ENCODE assay signal across 9 mouse cellular contexts in genomic region chr1:155281003-155281793, GRCm38 (mm10). TPM values are rescaled to one million over a fixed set of nuclear protein-coding genes. Genes with fewer than 3 reads are reported as not detected.
DNase-seq lines count a peak whose midpoint lies in the region; ATAC-seq and TF ChIP-seq lines count a peak whose summit lies in the region.
"Had no signal": no experiment of that assay in that cellular context is flagged by ENCODE, and none has a peak within 500 bp of the region (broad histone marks: within the 10 kb centered on the region; RNA-seq: fewer than 3 reads in every experiment).

No protein-coding gene starts in this region.

- no peaks in the 10 kb centered on the region for H3K9me3 ChIP-seq in midbrain, embryonic 11.5 days (ENCODE audit: control insufficient read depth, low read length)

- no peaks in the 10 kb centered on the region for H3K4me1 ChIP-seq in midbrain, embryonic 11.5 days (ENCODE audit: control insufficient read depth, insufficient read depth, low read length)
- peaks cover 3% of the 10 kb centered on the region for H3K4me1 ChIP-seq in small intestine, adult 2 months (ENCODE audit: control insufficient read depth, insufficient read depth, insufficient read length, low read length)

- no peaks in the 10 kb centered on the region for H3K27me3 ChIP-seq in midbrain, embryonic 11.5 days (ENCODE audit: control insufficient read depth, insufficient read depth, low read length)
- H3K27me3 ChIP-seq in small intestine, adult 2 months (ENCODE audit: control insufficient read depth, insufficient read depth, low read length), result no peaks in the 10 kb centered on the region

- ATAC-seq in midbrain, embryonic 11.5 days (ENCODE audit: low FRiP score), result peak; percentile 87

- H3K9ac ChIP-seq in midbrain, embryonic 11.5 days (ENCODE audit: low read length), result peak overlapping the region; percentile 9; the same call in 1 of the 2 replicates

- H3K27ac ChIP-seq in midbrain, embryonic 11.5 days (ENCODE audit: low read depth, low read length), result no peak overlapping the region
- no peak overlapping the region for H3K27ac ChIP-seq in small intestine, adult 2 months (ENCODE audit: insufficient read depth, low read depth, low read length)

- TF ChIP-seq CTCF in small intestine, adult 2 months (IDR thresholded peaks at IDR 0.05; ENCODE audit: extremely low read depth, insufficient read length, insufficient replicate concordance, low read depth, low read length), result peak; percentile 65; the same call in 1 of the 2 replicates

- no peak overlapping the region for H3K4me2 ChIP-seq in midbrain, embryonic 11.5 days

- DNase-seq in A20 (ENCODE audit: low read depth, low spot score), result peak; percentile 73
- DNase-seq in adrenal gland, postnatal 10 days, result peak; percentile 79
- peak; percentile 76 for DNase-seq in embryo, embryonic 9.5 days (ENCODE audit: extremely low spot score)
- peak; percentile 46 to 63 for DNase-seq in gastrocnemius, postnatal 4 days (ENCODE audit: low spot score in 2 of 2)
- DNase-seq in kidney, adult 11 months, result peak; percentile 81
- peak; percentile 74 to 80 for DNase-seq in left cerebral cortex, postnatal 36 days (ENCODE audit: low spot score in 2 of 2)
- peak; percentile 94 for DNase-seq in midbrain, embryonic 11.5 days (ENCODE audit: low spot score, missing footprints)

- no peak overlapping the region for H3K4me3 ChIP-seq in midbrain, embryonic 11.5 days (ENCODE audit: low read depth, low read length)
- H3K4me3 ChIP-seq in small intestine, adult 2 months (ENCODE audit: low read depth, low read length), result no peak overlapping the region
- H3K4me3 ChIP-seq: erythroblast, embryonic 14.5 days had no signal

- WGBS in midbrain, embryonic 11.5 days, result 62% methylated on average over 18 of the region's 18 CpGs
- WGBS in small intestine, adult 2 months, result 70% methylated on average over 18 of the region's 18 CpGs

- peaks cover 3% of the 10 kb centered on the region; the same call in 1 of the 2 replicates for H3K36me3 ChIP-seq in midbrain, embryonic 11.5 days (ENCODE audit: control insufficient read depth, insufficient read depth, low read length)
- peaks cover 20% of the 10 kb centered on the region for H3K36me3 ChIP-seq in small intestine, adult 2 months (ENCODE audit: control insufficient read depth, insufficient read depth, low read length)

- intact Hi-C loops in left cerebral cortex, postnatal 36 days (cut with DNase I), result loop anchor here (2.0 to 5.0 kb wide), 4 partner anchors 44 to 254 kb away; no protein-coding TSS in a partner anchor

- no peak for TF ChIP-seq POLR2A in small intestine, adult 2 months (IDR thresholded peaks at IDR 0.05; ENCODE audit: low read depth, low read length)

RNA-seq across cellular contexts. Expression of gene BC034090, which starts 37.0 kb away (rescaled TPM):
- total RNA-seq in adrenal gland, postnatal 10 days (2021), result 10 to 100 TPM; 22.3 to 26.2 TPM
- 10 to 100 TPM; 18.4 to 23.4 TPM for total RNA-seq in gastrocnemius, postnatal 4 days (2021)
- 10 to 100 TPM; 12.3 to 12.7 TPM for total RNA-seq in left cerebral cortex, postnatal 36 days (2021)
- polyA plus RNA-seq in midbrain, embryonic 11.5 days (2014; fragmentation: Nextera tagmentation; extraction: Ambion mirVana), result 2.7 and 3.1 TPM in 2 replicates
- polyA plus RNA-seq in small intestine, adult 2 months (2012; rRNA removed), result 2.4 and 5.3 TPM in 2 replicates
- polyA plus RNA-seq: erythroblast, embryonic 14.5 days had no signal
